9 mouse cellular contexts compared by ENCODE assay signal in the genomic region with DNA sequence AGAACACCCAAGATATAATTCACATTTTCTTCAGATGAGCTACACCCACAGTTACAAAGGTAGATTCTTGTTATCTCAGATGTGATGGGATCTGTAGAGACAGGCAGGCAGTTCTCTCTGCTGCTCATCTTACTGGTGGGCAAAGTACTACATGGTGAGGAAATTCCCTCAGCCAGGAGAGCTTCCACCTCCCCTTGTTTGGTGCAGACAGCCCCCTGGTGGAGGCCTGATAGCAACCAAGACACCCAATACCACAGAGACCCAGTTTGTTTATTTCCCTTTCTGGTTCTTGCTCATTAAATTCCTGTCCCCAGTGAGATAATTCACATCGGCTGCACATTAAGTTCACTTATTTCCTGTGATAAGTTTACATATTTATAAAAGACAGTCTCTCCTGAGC.
DNase-seq lines count a peak whose midpoint lies in the region; ATAC-seq and TF ChIP-seq lines count a peak whose summit lies in the region.
"Had no signal": no experiment of that assay in that cellular context is flagged by ENCODE, and none has a peak within 500 bp of the region (broad histone marks: within the 10 kb centered on the region; RNA-seq: fewer than 3 reads in every experiment).

No protein-coding gene starts in this region.

- no peaks in the 10 kb centered on the region for H3K9me3 ChIP-seq in midbrain, embryonic 10.5 days (replicated peaks)
- H3K9me3 ChIP-seq in midbrain, embryonic 15.5 days = no peaks in the 10 kb centered on the region
- H3K9me3 ChIP-seq: heart, embryonic 15.5 days had no signal

- no peak for ATAC-seq in midbrain, embryonic 15.5 days (replicated peaks)

- no peaks in the 10 kb centered on the region for H3K4me1 ChIP-seq in midbrain, embryonic 10.5 days
- H3K4me1 ChIP-seq in midbrain, embryonic 15.5 days = no peaks in the 10 kb centered on the region
- no peaks in the 10 kb centered on the region for H3K4me1 ChIP-seq in embryonic fibroblast, embryonic 13.5 days (ENCODE audit: control insufficient read depth, insufficient read depth, low read length)
- H3K4me1 ChIP-seq: heart, embryonic 15.5 days had no signal

- H3K4me2 ChIP-seq in midbrain, embryonic 15.5 days = no peak overlapping the region
- H3K4me2 ChIP-seq: heart, embryonic 15.5 days had no signal

- no peak overlapping the region for H3K9ac ChIP-seq in midbrain, embryonic 15.5 days
- H3K9ac ChIP-seq: heart, embryonic 15.5 days had no signal

- no peak for TF ChIP-seq POLR2A in embryonic fibroblast, embryonic 13.5 days (IDR thresholded peaks at IDR 0.05; ENCODE audit: low read depth, low read length)

- no peak overlapping the region for H3K27ac ChIP-seq in midbrain, embryonic 10.5 days (replicated peaks)
- no peak overlapping the region for H3K27ac ChIP-seq in midbrain, embryonic 15.5 days
- no peak overlapping the region for H3K27ac ChIP-seq in embryonic fibroblast, embryonic 13.5 days (ENCODE audit: insufficient read depth, low read length)
- H3K27ac ChIP-seq: heart, embryonic 15.5 days had no signal

- H3K36me3 ChIP-seq in midbrain, embryonic 10.5 days = no peaks in the 10 kb centered on the region
- H3K36me3 ChIP-seq in midbrain, embryonic 15.5 days (replicated peaks) = no peaks in the 10 kb centered on the region
- H3K36me3 ChIP-seq: heart, embryonic 15.5 days had no signal

- WGBS in midbrain, embryonic 10.5 days = 68% methylated on average over 1 of the region's 1 CpGs
- 65% methylated on average over 1 of the region's 1 CpGs for WGBS in midbrain, embryonic 15.5 days

- TF ChIP-seq CTCF in embryonic fibroblast, embryonic 13.5 days (IDR thresholded peaks at IDR 0.05; ENCODE audit: borderline replicate concordance, insufficient read depth, low read length) = peak; percentile 35; the same call in 1 of the 2 replicates

- H3K4me3 ChIP-seq in midbrain, embryonic 10.5 days = no peak overlapping the region
- no peak overlapping the region for H3K4me3 ChIP-seq in midbrain, embryonic 15.5 days
- H3K4me3 ChIP-seq in embryonic fibroblast, embryonic 13.5 days (ENCODE audit: insufficient read depth, low read length) = no peak overlapping the region
- H3K4me3 ChIP-seq: heart, embryonic 15.5 days had no signal

- DNase-seq in midbrain, embryonic 10.5 days (ENCODE audit: low spot score) = peak; percentile 13
- peak; percentile 70 for DNase-seq in ZHBTc4 (ENCODE audit: low read depth, low spot score)
- DNase-seq in mesoderm, embryonic 11.5 days (ENCODE audit: low read depth, low spot score) = peak; percentile 33
- DNase-seq in layer of hippocampus, postnatal 10 days (ENCODE audit: low spot score in 2 of 2) = no peak
- DNase-seq in Muller cell, postnatal 12 days (ENCODE audit: inconsistent ontology term) = no peak
- DNase-seq: cerebellum, adult 8-10 months had no signal

- no peaks in the 10 kb centered on the region for H3K27me3 ChIP-seq in midbrain, embryonic 10.5 days (ENCODE audit: low read depth, poor library complexity, severe bottlenecking)
- H3K27me3 ChIP-seq in midbrain, embryonic 15.5 days (replicated peaks) = no peaks in the 10 kb centered on the region
- H3K27me3 ChIP-seq: heart, embryonic 15.5 days had no signal

Comparison
In these comparisons a context has a peak if more than half of its experiments do, and no peak if none do; other contexts are left out.
1. DNase-seq: peak in midbrain, embryonic 10.5 days (single experiment), ZHBTc4 (single experiment) and mesoderm, embryonic 11.5 days (single experiment); none in layer of hippocampus, postnatal 10 days (0 of 2) and Muller cell, postnatal 12 days (single experiment).